Mouse (Mus musculus) brain, embryonic 18.5 days (tissue): Measurements from ENCODE around the gene Cela1.

Experiments
- DNase-seq: peaks from one replicate; pipeline ENCODE4 v3.0.0-alpha.2; 2012; ENCODE audit warnings: low read depth, low spot score

Gene Cela1

GRCm38 (mm10) chr15:100705376-100705775, 17.7 kb upstream of the Cela1 start:
- no peak for DNase-seq

GRCm38 (mm10) chr15:100703913-100704312, 16.2 kb upstream of the Cela1 start:
- DNase-seq: no peak

- DNase-seq: no peak
Measured at GRCm38 (mm10) chr15:100701856-100702255, 14.1 kb upstream of the Cela1 start.

- no peak for DNase-seq
Measured at GRCm38 (mm10) chr15:100701108-100701507, 13.4 kb upstream of the Cela1 start.

GRCm38 (mm10) chr15:100700424-100700823, 12.7 kb upstream of the Cela1 start:
- DNase-seq: no peak

- no peak for DNase-seq
Measured at GRCm38 (mm10) chr15:100699386-100699785, 11.7 kb upstream of the Cela1 start.

- DNase-seq: no peak
Measured at GRCm38 (mm10) chr15:100698078-100698477, 10.4 kb upstream of the Cela1 start.

- DNase-seq: no peak
Measured at GRCm38 (mm10) chr15:100694406-100694805, 6.7 kb upstream of the Cela1 start.

GRCm38 (mm10) chr15:100691990-100692389, 4.3 kb upstream of the Cela1 start:
- no peak for DNase-seq

- no peak for DNase-seq
Measured at GRCm38 (mm10) chr15:100686989-100687388, 732 bp downstream of the Cela1 start.

GRCm38 (mm10) chr15:100686434-100686833, 1.3 kb downstream of the Cela1 start:
- no peak for DNase-seq

- DNase-seq: no peak
Measured at GRCm38 (mm10) chr15:100685849-100686248, 1.9 kb downstream of the Cela1 start.

GRCm38 (mm10) chr15:100685255-100685654, 2.5 kb downstream of the Cela1 start:
- no peak for DNase-seq

GRCm38 (mm10) chr15:100684450-100684849, 3.3 kb downstream of the Cela1 start:
- no peak for DNase-seq

GRCm38 (mm10) chr15:100683041-100683440, 4.7 kb downstream of the Cela1 start:
- peak; percentile 52 for DNase-seq

GRCm38 (mm10) chr15:100681770-100682169, 6.0 kb downstream of the Cela1 start:
- no peak for DNase-seq

GRCm38 (mm10) chr15:100680381-100680780, 7.3 kb downstream of the Cela1 start:
- DNase-seq: no peak

- no peak for DNase-seq
Measured at GRCm38 (mm10) chr15:100679005-100679404, 8.7 kb downstream of the Cela1 start.

GRCm38 (mm10) chr15:100678581-100678980, 9.1 kb downstream of the Cela1 start:
- DNase-seq: no peak

GRCm38 (mm10) chr15:100677675-100678074, 10.0 kb downstream of the Cela1 start:
- DNase-seq: no peak

- DNase-seq: no peak
Measured at GRCm38 (mm10) chr15:100676521-100676920, 11.2 kb downstream of the Cela1 start.

- DNase-seq: no peak
Measured at GRCm38 (mm10) chr15:100675486-100675885, 12.2 kb downstream of the Cela1 start.

GRCm38 (mm10) chr15:100674566-100674965, 13.2 kb downstream of the Cela1 start:
- DNase-seq: no peak

- DNase-seq: no peak
Measured at GRCm38 (mm10) chr15:100673585-100674391, 13.9 kb downstream of the Cela1 start.
